Comparison of ENCODE assay signal across 24 mouse cellular contexts in the genomic region with DNA sequence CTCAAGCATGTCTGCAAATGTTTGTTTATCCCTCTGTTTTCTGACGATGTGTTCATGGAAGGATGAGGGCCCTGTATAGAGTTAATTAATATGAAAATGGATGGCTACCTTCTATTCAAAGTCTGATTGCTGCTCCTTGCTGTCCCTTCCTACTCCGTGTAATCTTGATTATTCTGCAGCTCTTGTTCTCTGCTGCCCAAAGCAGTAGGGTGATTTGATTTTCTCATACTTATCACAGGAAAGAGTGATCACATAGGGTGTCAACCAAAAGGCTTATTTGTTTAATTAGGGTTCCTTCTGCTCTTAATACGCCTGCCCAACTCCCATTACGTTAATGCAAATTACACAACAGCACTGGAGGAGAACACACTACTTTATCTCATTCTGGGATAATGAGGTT.
DNase-seq lines count a peak whose midpoint lies in the region; ATAC-seq and TF ChIP-seq lines count a peak whose summit lies in the region.
"Had no signal": no experiment of that assay in that cellular context is flagged by ENCODE, and none has a peak within 500 bp of the region (broad histone marks: within the 10 kb centered on the region; RNA-seq: fewer than 3 reads in every experiment).

No protein-coding gene starts in this region.

- WGBS in forebrain, embryonic 11.5 days, result 24% methylated on average over 4 of the region's 4 CpGs
- WGBS in forebrain, postnatal 0 days, result 12% methylated on average over 4 of the region's 4 CpGs
- 30% methylated on average over 4 of the region's 4 CpGs for WGBS in hindbrain, embryonic 12.5 days
- 22% methylated on average over 4 of the region's 4 CpGs for WGBS in hindbrain, embryonic 16.5 days
- 29% methylated on average over 4 of the region's 4 CpGs for WGBS in neural tube, embryonic 12.5 days
- 25% methylated on average over 4 of the region's 4 CpGs for WGBS in neural tube, embryonic 15.5 days
- whole genome bisulfite sequencing in forebrain, embryonic 16.5 days, result 8% methylated on average over 4 of the region's 4 CpGs

- H3K4me2 ChIP-seq in forebrain, embryonic 11.5 days (ENCODE audit: low read depth, low read length, severe bottlenecking), result no peak overlapping the region
- no peak overlapping the region for H3K4me2 ChIP-seq in forebrain, postnatal 0 days (ENCODE audit: low read depth)
- H3K4me2 ChIP-seq in hindbrain, embryonic 12.5 days (replicated peaks), result no peak overlapping the region
- no peak overlapping the region for H3K4me2 ChIP-seq in hindbrain, embryonic 16.5 days (ENCODE audit: low read length)
- no peak overlapping the region for H3K4me2 ChIP-seq in neural tube, embryonic 12.5 days (replicated peaks)
- H3K4me2 ChIP-seq in neural tube, embryonic 15.5 days, result no peak overlapping the region
- H3K4me2 ChIP-seq in forebrain, embryonic 16.5 days (ENCODE audit: low read length), result no peak overlapping the region
- H3K4me2 ChIP-seq: embryonic facial prominence, embryonic 15.5 days; heart, embryonic 12.5 days; hindbrain, embryonic 13.5 days had no signal

- no peak overlapping the region for H3K9ac ChIP-seq in forebrain, embryonic 11.5 days (ENCODE audit: low read length)
- no peak overlapping the region for H3K9ac ChIP-seq in forebrain, postnatal 0 days
- H3K9ac ChIP-seq in hindbrain, embryonic 12.5 days, result no peak overlapping the region
- H3K9ac ChIP-seq in hindbrain, embryonic 16.5 days (ENCODE audit: low read depth, low read length), result no peak overlapping the region
- no peak overlapping the region for H3K9ac ChIP-seq in neural tube, embryonic 12.5 days
- no peak overlapping the region for H3K9ac ChIP-seq in neural tube, embryonic 15.5 days (replicated peaks)
- H3K9ac ChIP-seq in forebrain, embryonic 16.5 days (replicated peaks; ENCODE audit: low read depth, low read length), result no peak overlapping the region
- H3K9ac ChIP-seq: embryonic facial prominence, embryonic 15.5 days; heart, embryonic 12.5 days; hindbrain, embryonic 13.5 days had no signal

- DNase-seq in forebrain, embryonic 11.5 days (ENCODE audit: low spot score), result no peak
- DNase-seq in forebrain, postnatal 0 days, result no peak
- DNase-seq in lung, postnatal 36 days, result no peak
- DNase-seq: adrenal gland, adult 8-10 months; adrenal gland, postnatal 36 days; B cell, adult 2 months; cerebellum, adult 11 months; cerebellum, adult 8-10 months; cerebellum, postnatal 14 days; embryo, embryonic 11 days; gastrocnemius, adult 2 months; gastrocnemius, postnatal 25 days had no signal

- no peaks in the 10 kb centered on the region for H3K9me3 ChIP-seq in forebrain, embryonic 11.5 days (ENCODE audit: control insufficient read depth, low read length)
- no peaks in the 10 kb centered on the region for H3K9me3 ChIP-seq in forebrain, postnatal 0 days (ENCODE audit: low read length)
- no peaks in the 10 kb centered on the region for H3K9me3 ChIP-seq in hindbrain, embryonic 12.5 days (replicated peaks)
- H3K9me3 ChIP-seq in hindbrain, embryonic 16.5 days (ENCODE audit: control insufficient read depth, low read length), result no peaks in the 10 kb centered on the region
- H3K9me3 ChIP-seq in neural tube, embryonic 12.5 days, result no peaks in the 10 kb centered on the region
- H3K9me3 ChIP-seq in neural tube, embryonic 15.5 days (replicated peaks), result no peaks in the 10 kb centered on the region
- H3K9me3 ChIP-seq in forebrain, embryonic 16.5 days (ENCODE audit: control insufficient read depth, low read length), result no peaks in the 10 kb centered on the region
- H3K9me3 ChIP-seq: embryonic facial prominence, embryonic 15.5 days; G1E; heart, embryonic 12.5 days; hindbrain, embryonic 13.5 days had no signal

- no peaks in the 10 kb centered on the region for H3K36me3 ChIP-seq in forebrain, embryonic 11.5 days (ENCODE audit: control insufficient read depth, insufficient read depth, low read length)
- no peaks in the 10 kb centered on the region for H3K36me3 ChIP-seq in forebrain, postnatal 0 days (ENCODE audit: insufficient read depth)
- no peaks in the 10 kb centered on the region for H3K36me3 ChIP-seq in hindbrain, embryonic 12.5 days
- H3K36me3 ChIP-seq in hindbrain, embryonic 16.5 days (ENCODE audit: control insufficient read depth, insufficient read depth, low read length), result no peaks in the 10 kb centered on the region
- no peaks in the 10 kb centered on the region for H3K36me3 ChIP-seq in neural tube, embryonic 12.5 days
- no peaks in the 10 kb centered on the region for H3K36me3 ChIP-seq in neural tube, embryonic 15.5 days
- H3K36me3 ChIP-seq in forebrain, embryonic 16.5 days (ENCODE audit: control insufficient read depth, insufficient read depth), result no peaks in the 10 kb centered on the region
- H3K36me3 ChIP-seq: embryonic facial prominence, embryonic 15.5 days; G1E; heart, embryonic 12.5 days; hindbrain, embryonic 13.5 days had no signal

- ATAC-seq in forebrain, embryonic 11.5 days (replicated peaks; ENCODE audit: low FRiP score), result peak; percentile 79
- ATAC-seq in forebrain, postnatal 0 days, result no peak
- peak; percentile 60; the same call in 1 of the 2 replicates for ATAC-seq in hindbrain, embryonic 12.5 days (ENCODE audit: low FRiP score)
- no peak for ATAC-seq in hindbrain, embryonic 16.5 days
- 0 out of 2 replicates have a peak, but pooled peaks have one; percentile 9 for ATAC-seq in neural tube, embryonic 12.5 days (ENCODE audit: low FRiP score, low read depth)
- ATAC-seq in neural tube, embryonic 15.5 days (ENCODE audit: low FRiP score), result no peak
- peak; percentile 55 for ATAC-seq in forebrain, embryonic 16.5 days
- ATAC-seq: CD4-positive, CD25-positive, alpha-beta regulatory T cell, adult 4 months; inflammation-experienced regulatory T-cells, adult 6 months had no signal

- no peak overlapping the region for H3K27ac ChIP-seq in forebrain, embryonic 11.5 days (ENCODE audit: low read depth, low read length)
- H3K27ac ChIP-seq in forebrain, postnatal 0 days (ENCODE audit: low read depth, low read length), result no peak overlapping the region
- H3K27ac ChIP-seq in hindbrain, embryonic 12.5 days, result no peak overlapping the region
- no peak overlapping the region for H3K27ac ChIP-seq in hindbrain, embryonic 16.5 days (ENCODE audit: low read depth, low read length)
- no peak overlapping the region for H3K27ac ChIP-seq in neural tube, embryonic 12.5 days
- no peak overlapping the region for H3K27ac ChIP-seq in neural tube, embryonic 15.5 days (replicated peaks)
- 0 out of 2 replicates have a peak overlapping the region, but pooled peaks have one; percentile 18 for H3K27ac ChIP-seq in forebrain, embryonic 16.5 days (ENCODE audit: low read length)
- H3K27ac ChIP-seq: embryonic facial prominence, embryonic 15.5 days; gastrocnemius, adult 2 months; hindbrain, embryonic 13.5 days had no signal

- H3K4me1 ChIP-seq in forebrain, embryonic 11.5 days (replicated peaks; ENCODE audit: control insufficient read depth, insufficient read depth, low read length), result no peaks in the 10 kb centered on the region; the same call in 1 of the 2 replicates
- H3K4me1 ChIP-seq in forebrain, postnatal 0 days (ENCODE audit: insufficient read depth), result no peaks in the 10 kb centered on the region
- no peaks in the 10 kb centered on the region for H3K4me1 ChIP-seq in hindbrain, embryonic 12.5 days
- peaks cover 3% of the 10 kb centered on the region; the same call in 1 of the 2 replicates for H3K4me1 ChIP-seq in hindbrain, embryonic 16.5 days (ENCODE audit: control insufficient read depth, insufficient read depth, low read depth, low read length)
- no peaks in the 10 kb centered on the region for H3K4me1 ChIP-seq in neural tube, embryonic 12.5 days
- H3K4me1 ChIP-seq in neural tube, embryonic 15.5 days, result no peaks in the 10 kb centered on the region
- H3K4me1 ChIP-seq in forebrain, embryonic 16.5 days (replicated peaks; ENCODE audit: control insufficient read depth, insufficient read depth, low read length), result peaks cover 5% of the 10 kb centered on the region
- H3K4me1 ChIP-seq: embryonic facial prominence, embryonic 15.5 days had no signal

- no peak overlapping the region for H3K4me3 ChIP-seq in forebrain, embryonic 11.5 days (ENCODE audit: low read depth, low read length)
- no peak overlapping the region for H3K4me3 ChIP-seq in forebrain, postnatal 0 days (ENCODE audit: low read depth, low read length)
- no peak overlapping the region for H3K4me3 ChIP-seq in hindbrain, embryonic 12.5 days
- H3K4me3 ChIP-seq in hindbrain, embryonic 16.5 days (ENCODE audit: low read length), result no peak overlapping the region
- H3K4me3 ChIP-seq in neural tube, embryonic 12.5 days, result no peak overlapping the region
- no peak overlapping the region for H3K4me3 ChIP-seq in neural tube, embryonic 15.5 days (replicated peaks)
- H3K4me3 ChIP-seq in forebrain, embryonic 16.5 days (replicated peaks; ENCODE audit: low read length), result no peak overlapping the region
- H3K4me3 ChIP-seq: embryonic facial prominence, embryonic 15.5 days; erythroblast, embryonic 14.5 days; gastrocnemius, adult 2 months; heart, embryonic 12.5 days; hindbrain, embryonic 13.5 days had no signal

- no peaks in the 10 kb centered on the region for H3K27me3 ChIP-seq in forebrain, embryonic 11.5 days (ENCODE audit: control insufficient read depth, insufficient read depth, low read length)
- H3K27me3 ChIP-seq in forebrain, postnatal 0 days (ENCODE audit: insufficient read depth, low read length), result no peaks in the 10 kb centered on the region
- H3K27me3 ChIP-seq in hindbrain, embryonic 12.5 days, result no peaks in the 10 kb centered on the region
- H3K27me3 ChIP-seq in hindbrain, embryonic 16.5 days (replicated peaks; ENCODE audit: control insufficient read depth, insufficient read depth, low read length), result no peaks in the 10 kb centered on the region
- 0 out of 2 replicates have a peak, but pooled peaks cover 3% of the 10 kb centered on the region for H3K27me3 ChIP-seq in neural tube, embryonic 12.5 days (replicated peaks)
- no peaks in the 10 kb centered on the region for H3K27me3 ChIP-seq in neural tube, embryonic 15.5 days (replicated peaks)
- H3K27me3 ChIP-seq in forebrain, embryonic 16.5 days (replicated peaks; ENCODE audit: control insufficient read depth, insufficient read depth, low read length), result no peaks in the 10 kb centered on the region
- H3K27me3 ChIP-seq: embryonic facial prominence, embryonic 15.5 days; heart, embryonic 12.5 days had no signal

- no peak for TF ChIP-seq CTCF in forebrain, postnatal 0 days (IDR thresholded peaks at IDR 0.05; ENCODE audit: low read depth)

Comparison
In these comparisons a context has a peak if more than half of its experiments do, and no peak if none do; other contexts are left out.
1. ATAC-seq: peak in forebrain, embryonic 11.5 days (single experiment), hindbrain, embryonic 12.5 days (single experiment), neural tube, embryonic 12.5 days (single experiment) and forebrain, embryonic 16.5 days (single experiment); none in forebrain, postnatal 0 days (single experiment), hindbrain, embryonic 16.5 days (single experiment) and neural tube, embryonic 15.5 days (single experiment).